Mouse (Mus musculus) kidney, adult 11 months (tissue): ENCODE results near the gene Zfp651.
A peak's percentile ranks its signal among the peaks of the same experiment; 100 is the strongest.

Experiments
- DNase-seq: peaks from one replicate; pipeline ENCODE4 v3.0.0; 2022

The Zfp651 gene

DNA sequence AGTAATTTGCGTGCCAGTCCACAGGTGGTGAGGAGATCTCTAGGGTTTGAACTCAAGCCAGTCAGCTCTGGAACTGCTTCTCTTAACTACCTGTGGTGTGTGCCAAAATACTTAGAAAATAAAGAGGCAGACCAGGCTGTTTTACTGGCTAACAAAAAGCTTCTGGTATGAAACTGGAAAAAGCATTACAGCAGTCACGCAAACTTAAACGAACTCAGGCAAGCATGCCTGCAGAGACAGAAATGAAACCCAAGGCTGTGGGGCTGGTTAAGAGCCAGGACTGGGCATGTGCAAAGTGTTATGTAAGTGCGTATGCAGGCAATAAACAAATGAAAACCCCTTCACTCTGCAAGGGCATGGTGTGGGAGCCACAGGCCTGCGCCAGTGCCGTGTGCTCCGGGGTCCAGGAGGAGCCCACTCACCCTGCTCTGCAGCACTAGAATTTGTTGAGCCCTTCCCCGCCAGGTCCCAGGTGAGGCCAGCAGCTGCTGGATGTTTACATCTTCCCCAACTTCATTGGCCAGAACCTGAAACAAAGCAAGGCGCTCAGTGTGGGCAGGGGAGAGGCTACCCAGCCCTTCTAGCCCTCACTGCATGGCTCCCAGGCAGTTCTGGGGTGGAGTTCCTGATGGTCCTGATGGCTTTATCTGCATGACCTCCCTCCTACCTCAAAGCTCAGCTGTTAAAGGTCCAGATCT lies 60.1 kb downstream of the Zfp651 start:
- peak; percentile 66 for DNase-seq

DNA sequence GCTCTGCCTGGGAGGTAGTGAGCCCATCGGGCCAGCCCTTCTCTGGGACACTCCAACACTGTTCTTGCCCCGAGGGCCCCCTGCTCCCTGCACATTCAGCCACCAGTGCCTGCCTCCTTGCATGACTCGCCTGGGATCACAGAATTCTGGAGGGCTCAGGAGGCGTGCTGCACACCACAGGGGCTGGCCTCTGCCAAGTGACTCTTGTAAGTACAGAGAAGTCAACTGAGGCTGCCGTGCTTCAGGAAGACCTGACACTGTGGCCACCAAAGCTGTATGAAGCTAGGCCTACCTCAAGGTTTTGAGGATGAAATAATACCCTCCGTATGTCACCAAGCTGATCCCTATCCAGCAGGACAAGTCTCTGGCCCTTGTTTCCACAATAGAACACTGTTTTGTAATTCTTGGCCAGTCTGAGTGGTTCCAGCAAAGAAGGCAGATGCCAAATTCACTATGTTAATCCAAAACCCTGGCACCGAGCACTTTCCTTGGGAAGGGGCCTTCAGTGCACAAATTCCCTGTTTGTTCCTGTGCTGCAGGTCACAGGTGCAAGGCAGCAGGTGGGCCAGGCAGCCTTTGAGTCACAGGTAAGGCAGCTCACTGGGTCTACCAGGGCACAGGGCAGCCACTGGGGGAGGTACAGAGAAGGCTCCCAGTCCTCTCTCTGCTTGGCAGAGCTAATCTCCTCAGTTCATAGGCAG lies 60.8 kb downstream of the Zfp651 start:
- DNase-seq: peak; percentile 40

DNA sequence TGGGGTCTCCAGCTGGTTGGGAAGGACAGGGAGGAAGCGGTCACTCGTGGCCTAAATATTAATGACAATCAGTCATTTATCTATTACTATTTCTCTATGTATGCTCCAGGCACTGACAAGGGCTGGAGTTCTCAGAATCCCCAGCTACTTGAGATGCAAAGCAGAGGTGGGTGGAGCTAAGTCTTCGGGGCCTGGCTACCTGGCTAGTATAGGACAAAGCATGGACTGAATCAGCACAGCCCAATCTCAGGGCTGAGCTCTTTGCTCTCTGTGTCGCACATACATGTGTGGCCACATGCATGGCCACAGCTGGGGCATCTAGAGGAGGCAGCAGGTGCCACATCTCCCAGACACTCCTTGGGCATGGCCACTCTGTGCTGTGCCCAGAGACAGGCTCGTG lies 61.6 kb downstream of the Zfp651 start:
- no peak for DNase-seq
